Mouse (Mus musculus) neural tube, embryonic 11.5 days (tissue): ENCODE measurements at regions not wholly inside any gene's neighbourhood (a gene's known extent, or its start where the extent isn't known, plus 50 kb on each side); places are given as distances from the start of the nearest gene placed in this dataset.

Experiments used
- ATAC-seq: fragments of 200-750 bp; cut with Nextera tagmentation; 2 replicates; pipeline ENCODE4 v1.8.0; 2017; ENCODE audit warnings: moderate number of reproducible peaks, mild to moderate bottlenecking, moderate TSS enrichment, moderate library complexity; ENCODE audit not compliant: insufficient read depth, low FRiP score, low TSS enrichment
- DNase-seq: peaks from one replicate; pipeline ENCODE4 v3.0.0-alpha.2; 2015; ENCODE audit warnings: low spot score
- H3K27ac ChIP-seq: fragments of 300-500 bp; sonication (generic); 2 replicates; pipeline ENCODE4 v1.5.1; 2014; ENCODE audit warnings: low read depth, mild to moderate bottlenecking, low read length
- H3K27me3 ChIP-seq: fragments of 300-500 bp; sonication (generic); 2 replicates; pipeline ENCODE4 v1.6.1; 2014; ENCODE audit warnings: mild to moderate bottlenecking, low read length, mixed read lengths; ENCODE audit not compliant: control insufficient read depth, insufficient read depth
- H3K36me3 ChIP-seq: fragments of 300-500 bp; sonication (generic); 2 replicates; pipeline ENCODE4 v1.6.1; 2014; ENCODE audit warnings: mild to moderate bottlenecking, low read length, moderate library complexity, mixed read lengths; ENCODE audit not compliant: control insufficient read depth, insufficient read depth
- H3K4me1 ChIP-seq: fragments of 300-500 bp; sonication (generic); 2 replicates; pipeline ENCODE4 v1.6.1; 2014; ENCODE audit warnings: low read length, mixed read lengths; ENCODE audit not compliant: control insufficient read depth, insufficient read depth
- H3K4me2 ChIP-seq: fragments of 300-500 bp; sonication (generic); 2 replicates; pipeline ENCODE4 v1.6.1; 2014; ENCODE audit warnings: low read depth, mild to moderate bottlenecking, moderate library complexity
- H3K4me3 ChIP-seq: fragments of 300-500 bp; sonication (generic); 2 replicates; pipeline ENCODE4 v1.5.1; 2014; ENCODE audit warnings: low read depth, low read length
- H3K9ac ChIP-seq: fragments of 300-500 bp; sonication (generic); 2 replicates; pipeline ENCODE4 v1.6.1; 2014; ENCODE audit warnings: mild to moderate bottlenecking, low read length
- H3K9me3 ChIP-seq: fragments of 300-500 bp; sonication (generic); 2 replicates; pipeline ENCODE4 v1.6.1; 2016; ENCODE audit warnings: low read length; ENCODE audit not compliant: control insufficient read depth
- WGBS: fragments of 180-500 bp; shearing (Covaris S2); extraction: QIAGEN DNeasy Blood & Tissue Kit; methylation state at CpG from one replicate; pipeline ENCODE4 v1.1.7; 2014; 5-methylcytosine and 5-hydroxymethylcytosine counted together

GRCm38 (mm10) chr3:29771194-29771593 is 689.4 kb downstream of the Egfem1 start:
- Histone ChIP-seq H3K4me2 (no peak overlapping the region), H3K4me1 (no peaks in the 10 kb centered on the region)

GRCm38 (mm10) chr3:29768592-29768991 is 686.8 kb downstream of the Egfem1 start:
- ATAC-seq (no peak), DNase-seq (no peak)
- Histone ChIP-seq H3K4me3 (no peak overlapping the region), H3K27ac (no peak overlapping the region), H3K9ac (no peak overlapping the region), H3K27me3 (no peaks in the 10 kb centered on the region), H3K9me3 (no peaks in the 10 kb centered on the region), H3K4me1 (no peaks in the 10 kb centered on the region), H3K4me2 (no peak overlapping the region), H3K36me3 (no peaks in the 10 kb centered on the region)
- 78% methylated on average over 5 of the region's 5 CpGs for WGBS

More at GRCm38 (mm10) chr3:29771194-29771593, 689.4 kb downstream of the Egfem1 start:
- 85% methylated on average over 1 of the region's 1 CpGs for WGBS
- DNase-seq (no peak), ATAC-seq (no peak)
- H3K36me3 ChIP-seq: no peaks in the 10 kb centered on the region
- no peak overlapping the region for H3K27ac ChIP-seq
- H3K9ac ChIP-seq: no peak overlapping the region
- H3K4me3 ChIP-seq: no peak overlapping the region
- no peaks in the 10 kb centered on the region for H3K9me3 ChIP-seq
- no peaks in the 10 kb centered on the region for H3K27me3 ChIP-seq

GRCm38 (mm10) chr3:29764021-29764420 is 682.2 kb downstream of the Egfem1 start:
- no peaks in the 10 kb centered on the region for H3K9me3 ChIP-seq
- H3K27me3 ChIP-seq: no peaks in the 10 kb centered on the region
- H3K36me3 ChIP-seq: no peaks in the 10 kb centered on the region
- H3K4me2 ChIP-seq: no peak overlapping the region
- H3K4me1 ChIP-seq: no peaks in the 10 kb centered on the region
- no peak overlapping the region for H3K9ac ChIP-seq
- H3K4me3 ChIP-seq: no peak overlapping the region
- WGBS: 94% methylated on average over 3 of the region's 3 CpGs
- H3K27ac ChIP-seq: no peak overlapping the region
- no peak for DNase-seq
- ATAC-seq: no peak

GRCm38 (mm10) chr3:29757821-29758494 is 676.1 kb downstream of the Egfem1 start:
- DNase-seq: no peak
- WGBS: 84% methylated on average over 8 of the region's 8 CpGs
- Histone ChIP-seq H3K9ac (no peak overlapping the region), H3K36me3 (no peaks in the 10 kb centered on the region), H3K4me2 (no peak overlapping the region), H3K4me1 (no peaks in the 10 kb centered on the region), H3K27me3 (no peaks in the 10 kb centered on the region), H3K9me3 (no peaks in the 10 kb centered on the region), H3K4me3 (no peak overlapping the region), H3K27ac (no peak overlapping the region)
- ATAC-seq: no peak
